Mouse (Mus musculus) heart, embryonic 11.5 days (tissue): ENCODE measurements at regions not wholly inside any gene's neighbourhood (a gene's known extent, or its start where the extent isn't known, plus 50 kb on each side); places are given as distances from the start of the nearest gene placed in this dataset.
"Not testable (repeated sequence)": the region's sequence is repeated elsewhere in the genome, so short reads cannot be mapped to it uniquely, and the experiment has no call there.

Source experiments
- ATAC-seq: fragments of 200-750 bp; cut with Nextera tagmentation; replicated peaks from 2 replicates; pipeline ENCODE4 v1.8.0; 2017; ENCODE audit warnings: moderate library complexity; ENCODE audit not compliant: insufficient number of reproducible peaks, low FRiP score, low TSS enrichment
- H3K27ac ChIP-seq: fragments of 300-500 bp; sonication (generic); 2 replicates; pipeline ENCODE4 v1.5.1; 2014; ENCODE audit warnings: mild to moderate bottlenecking, low read depth, low read length
- H3K27me3 ChIP-seq: fragments of 300-500 bp; sonication (generic); 2 replicates; pipeline ENCODE4 v1.6.1; 2014; ENCODE audit warnings: mild to moderate bottlenecking, low read length, mixed read lengths; ENCODE audit not compliant: control insufficient read depth, insufficient read depth
- H3K36me3 ChIP-seq: fragments of 300-500 bp; sonication (generic); 2 replicates; pipeline ENCODE4 v1.6.1; 2014; ENCODE audit warnings: mild to moderate bottlenecking, low read length, moderate library complexity, mixed read lengths; ENCODE audit not compliant: control insufficient read depth, insufficient read depth
- H3K4me1 ChIP-seq: fragments of 300-500 bp; sonication (generic); 2 replicates; pipeline ENCODE4 v1.6.1; 2014; ENCODE audit warnings: low read length; ENCODE audit not compliant: control insufficient read depth, insufficient read depth
- H3K4me2 ChIP-seq: fragments of 300-500 bp; sonication (generic); 2 replicates; pipeline ENCODE4 v1.6.1; 2014; ENCODE audit warnings: mild to moderate bottlenecking, moderate library complexity
- H3K4me3 ChIP-seq: fragments of 300-500 bp; sonication (generic); 2 replicates; pipeline ENCODE4 v1.5.1; 2014; ENCODE audit warnings: low read depth, low read length
- H3K9ac ChIP-seq: fragments of 300-500 bp; sonication (generic); 2 replicates; pipeline ENCODE4 v1.6.1; 2014; ENCODE audit warnings: mild to moderate bottlenecking, low read depth, low read length, moderate library complexity
- H3K9me3 ChIP-seq: fragments of 300-500 bp; sonication (generic); replicated peaks from 2 replicates; pipeline ENCODE4 v1.6.1; 2016; ENCODE audit warnings: low read length; ENCODE audit not compliant: control insufficient read depth
- WGBS: fragments of 180-500 bp; shearing (Covaris S2); extraction: QIAGEN DNeasy Blood & Tissue Kit; methylation state at CpG from one replicate; pipeline ENCODE4 v1.1.7; 2014; ENCODE audit not compliant: insufficient replicate concordance; 5-methylcytosine and 5-hydroxymethylcytosine counted together

GRCm38 (mm10) chr10:22460386-22460785 lies 100.0 kb downstream of the Raet1d start:
- H3K9me3 ChIP-seq, H3K27me3 ChIP-seq, H3K9ac ChIP-seq, H3K4me2 ChIP-seq, H3K4me1 ChIP-seq, H3K36me3 ChIP-seq, ATAC-seq, H3K27ac ChIP-seq, H3K4me3 ChIP-seq: not testable (repeated sequence)
- 63% methylated on average over 4 of the region's 4 CpGs for WGBS

DNA sequence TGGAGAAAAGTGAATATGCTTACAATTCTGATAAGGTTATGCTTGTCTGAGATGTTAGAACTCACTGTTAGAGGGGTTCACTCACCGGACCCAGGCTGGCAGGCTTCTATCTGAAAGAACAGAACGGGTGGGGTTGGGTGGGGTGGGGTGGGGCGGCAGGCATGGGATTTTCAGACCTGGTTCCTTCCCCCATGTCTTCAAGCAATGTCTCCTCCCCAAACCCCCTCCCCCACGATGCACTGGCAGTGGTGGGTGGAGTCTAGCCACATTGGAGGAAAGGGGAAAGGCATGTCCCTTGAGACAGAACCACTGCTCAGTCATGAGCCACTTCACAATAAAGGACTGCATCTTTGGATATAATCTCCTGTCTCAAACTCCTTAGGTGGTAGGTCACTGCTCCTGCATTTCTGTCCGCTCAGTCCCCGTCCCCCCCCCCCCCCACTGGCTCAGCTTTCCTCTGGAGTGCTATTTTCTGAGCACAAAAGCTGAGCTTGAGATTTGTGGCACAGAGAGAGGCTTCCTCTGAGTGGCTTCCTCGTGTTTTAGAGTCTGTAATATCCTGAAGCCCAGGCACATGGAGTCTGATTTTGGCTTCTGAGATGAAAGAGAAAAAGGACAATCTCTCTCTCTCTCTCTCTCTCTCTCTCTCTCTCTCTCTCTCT lies 100.6 kb downstream of the Raet1d start:
- not testable (repeated sequence) for H3K9me3 ChIP-seq, H3K4me2 ChIP-seq, H3K9ac ChIP-seq, H3K4me1 ChIP-seq, H3K36me3 ChIP-seq, H3K27ac ChIP-seq, H3K27me3 ChIP-seq, H3K4me3 ChIP-seq
- WGBS, result 19% methylated on average over 7 of the region's 7 CpGs
- peak; percentile 75; the same call in 1 of the 2 replicates for ATAC-seq

- H3K4me3 ChIP-seq, H3K9me3 ChIP-seq, H3K4me1 ChIP-seq, H3K4me2 ChIP-seq, H3K36me3 ChIP-seq, H3K27ac ChIP-seq, H3K27me3 ChIP-seq, ATAC-seq, H3K9ac ChIP-seq: not testable (repeated sequence)
- 52% methylated on average over 4 of the region's 4 CpGs for WGBS
Measured at GRCm38 (mm10) chr10:22461480-22462050, 101.2 kb downstream of the Raet1d start.

GRCm38 (mm10) chr10:22471722-22472330 lies 111.5 kb downstream of the Raet1d start:
- not testable (repeated sequence) for ATAC-seq, H3K27ac ChIP-seq, H3K4me1 ChIP-seq, H3K4me3 ChIP-seq, H3K9me3 ChIP-seq, H3K4me2 ChIP-seq, H3K27me3 ChIP-seq, H3K9ac ChIP-seq, H3K36me3 ChIP-seq
- 92% methylated on average over 6 of the region's 6 CpGs for WGBS

GRCm38 (mm10) chr10:22479860-22480259 lies 119.5 kb downstream of the Raet1d start:
- H3K9ac ChIP-seq, H3K4me2 ChIP-seq, H3K9me3 ChIP-seq, H3K27ac ChIP-seq, ATAC-seq, H3K4me1 ChIP-seq, H3K36me3 ChIP-seq, H3K27me3 ChIP-seq, H3K4me3 ChIP-seq: not testable (repeated sequence)
- 3% methylated on average over 4 of the region's 4 CpGs for WGBS

DNA sequence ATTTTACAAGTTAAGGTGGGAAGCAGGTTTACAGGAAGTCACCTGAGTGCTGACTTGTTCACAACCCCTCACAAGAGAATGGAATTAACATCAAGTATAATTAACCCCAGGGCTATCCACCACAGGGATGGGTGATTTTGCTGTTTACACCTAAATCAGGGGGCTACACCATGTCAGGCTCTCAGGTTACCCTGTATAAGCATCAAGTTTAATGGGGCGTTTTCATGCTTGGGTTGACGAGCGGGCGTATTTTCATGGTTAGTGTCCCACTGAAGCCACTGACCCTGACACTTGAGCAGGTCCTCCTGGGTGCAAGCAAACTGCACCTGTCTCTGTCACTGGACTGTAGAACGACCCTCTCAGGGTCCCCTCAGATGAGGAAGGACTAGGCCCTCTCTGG lies 126.7 kb downstream of the Raet1d start:
- H3K4me1 ChIP-seq, H3K36me3 ChIP-seq, H3K9ac ChIP-seq, H3K4me2 ChIP-seq, ATAC-seq, H3K9me3 ChIP-seq, H3K4me3 ChIP-seq, H3K27me3 ChIP-seq, H3K27ac ChIP-seq: not testable (repeated sequence)
- WGBS, result 75% methylated on average over 5 of the region's 5 CpGs

GRCm38 (mm10) chr10:22491806-22492347 lies 131.5 kb downstream of the Raet1d start:
- H3K9ac ChIP-seq, H3K4me1 ChIP-seq, H3K27ac ChIP-seq, ATAC-seq, H3K4me2 ChIP-seq, H3K4me3 ChIP-seq, H3K27me3 ChIP-seq, H3K9me3 ChIP-seq, H3K36me3 ChIP-seq: not testable (repeated sequence)
- WGBS, result 78% methylated on average over 9 of the region's 11 CpGs

GRCm38 (mm10) chr10:22495975-22496496 lies 135.7 kb downstream of the Raet1d start:
- Histone ChIP-seq H3K4me2 (no peak overlapping the region), H3K27ac (no peak overlapping the region), H3K9ac (no peak overlapping the region), H3K36me3 (no peaks in the 10 kb centered on the region), H3K4me1 (no peaks in the 10 kb centered on the region), H3K27me3 (no peaks in the 10 kb centered on the region), H3K4me3 (no peak overlapping the region), H3K9me3 (no peaks in the 10 kb centered on the region)
- 47% methylated on average over 4 of the region's 4 CpGs for WGBS
- ATAC-seq, result no peak
